In genomic region chr7:78239012-78239411, GRCm38 (mm10) we compare ENCODE assay signal across 28 mouse cellular contexts.
"Had no signal": no experiment of that assay in that cellular context is flagged by ENCODE, and none has a peak within 500 bp of the region (broad histone marks: within the 10 kb centered on the region; RNA-seq: fewer than 3 reads in every experiment).

No protein-coding gene starts in this region.

- H3K36me3 ChIP-seq: heart, embryonic 10.5 days; heart, embryonic 12.5 days; hindbrain, embryonic 10.5 days; hindbrain, embryonic 12.5 days; kidney, embryonic 15.5 days; limb, embryonic 10.5 days; limb, embryonic 12.5 days; liver, embryonic 13.5 days; liver, embryonic 15.5 days had no signal

- H3K27me3 ChIP-seq: heart, embryonic 12.5 days; hindbrain, embryonic 12.5 days; kidney, embryonic 15.5 days; limb, embryonic 12.5 days; liver, embryonic 13.5 days; liver, embryonic 15.5 days had no signal

- H3K27ac ChIP-seq: heart, embryonic 10.5 days; hindbrain, embryonic 10.5 days; hindbrain, embryonic 12.5 days; hindbrain, embryonic 14.5 days; kidney, embryonic 15.5 days; kidney, postnatal 0 days; limb, embryonic 10.5 days; limb, embryonic 12.5 days; liver, embryonic 13.5 days; liver, embryonic 15.5 days had no signal

- H3K4me3 ChIP-seq: heart, embryonic 10.5 days; heart, embryonic 12.5 days; hindbrain, embryonic 10.5 days; hindbrain, embryonic 12.5 days; kidney, embryonic 15.5 days; limb, embryonic 10.5 days; limb, embryonic 12.5 days; liver, embryonic 13.5 days; liver, embryonic 15.5 days had no signal

- H3K9me3 ChIP-seq: heart, embryonic 10.5 days; heart, embryonic 12.5 days; hindbrain, embryonic 10.5 days; hindbrain, embryonic 12.5 days; kidney, embryonic 15.5 days; limb, embryonic 10.5 days; limb, embryonic 12.5 days; liver, embryonic 13.5 days; liver, embryonic 15.5 days had no signal

- ATAC-seq: hindbrain, embryonic 16.5 days; inflammation-experienced regulatory T-cells, adult 6 months; intestine, embryonic 16.5 days had no signal

- H3K4me1 ChIP-seq: heart, embryonic 10.5 days; heart, embryonic 12.5 days; hindbrain, embryonic 10.5 days; hindbrain, embryonic 12.5 days; kidney, embryonic 15.5 days; limb, embryonic 10.5 days; limb, embryonic 12.5 days; liver, embryonic 13.5 days; liver, embryonic 15.5 days had no signal

- H3K9ac ChIP-seq: heart, embryonic 12.5 days; hindbrain, embryonic 12.5 days; hindbrain, embryonic 14.5 days; kidney, embryonic 15.5 days; limb, embryonic 12.5 days; liver, embryonic 13.5 days; liver, embryonic 15.5 days had no signal

- H3K4me2 ChIP-seq: heart, embryonic 12.5 days; hindbrain, embryonic 12.5 days; hindbrain, embryonic 14.5 days; kidney, embryonic 15.5 days; limb, embryonic 12.5 days; liver, embryonic 11.5 days; liver, embryonic 13.5 days; liver, embryonic 15.5 days had no signal

- DNase-seq: gastrocnemius, postnatal 14 days; gastrocnemius, postnatal 36 days; heart, adult 18-20 months; heart, postnatal 10 days; heart, postnatal 4 days; kidney, adult 11 months; kidney, adult 2 months; kidney, adult 9 months; kidney, postnatal 14 days; kidney, postnatal 36 days; layer of hippocampus, adult 9-11 months; layer of hippocampus, postnatal 36 days; liver; liver, embryonic 13.5 days had no signal
